Mouse (Mus musculus) urinary bladder, adult 18-20 months (tissue): ENCODE results near the gene Ttc23.

Experiments used
- DNase-seq, 2 experiments: peaks; one replicate each; pipeline ENCODE4 v3.0.0; 2022; ENCODE audit warnings: low spot score in 2 of 2, mixed read lengths in 2 of 2

Ttc23 gene

GRCm38 (mm10) chr7:67741706-67742105 is 94.5 kb downstream of the Ttc23 start:
- DNase-seq = peak in 1 of 2 experiments; percentile 32

GRCm38 (mm10) chr7:67747731-67748305 is 100.6 kb downstream of the Ttc23 start:
- no peak for DNase-seq

GRCm38 (mm10) chr7:67749441-67750239 is 102.4 kb downstream of the Ttc23 start:
- DNase-seq = no peak

GRCm38 (mm10) chr7:67754606-67755005 is 107.4 kb downstream of the Ttc23 start:
- peak in 1 of 2 experiments; percentile 49 for DNase-seq

GRCm38 (mm10) chr7:67755366-67755765 is 108.2 kb downstream of the Ttc23 start:
- DNase-seq = no peak

- no peak for DNase-seq
Measured at GRCm38 (mm10) chr7:67756636-67757035, 109.4 kb downstream of the Ttc23 start.

- DNase-seq = peak in 1 of 2 experiments; percentile 26
Measured at GRCm38 (mm10) chr7:67758506-67758857, 111.3 kb downstream of the Ttc23 start.

- DNase-seq = peak; percentile 22 to 58
Measured at GRCm38 (mm10) chr7:67758858-67759628, 111.8 kb downstream of the Ttc23 start.

GRCm38 (mm10) chr7:67759629-67759995 is 112.4 kb downstream of the Ttc23 start, which contains the start of gene Synm:
Gene Synm, minus strand, starts transcription at chr7:67759742.
- DNase-seq = peak; percentile 92 to 94

GRCm38 (mm10) chr7:67763625-67764024 is 116.4 kb downstream of the Ttc23 start:
- no peak for DNase-seq

- no peak for DNase-seq
Measured at GRCm38 (mm10) chr7:67768125-67768524, 120.9 kb downstream of the Ttc23 start.

- no peak for DNase-seq
Measured at GRCm38 (mm10) chr7:67769487-67769886, 122.3 kb downstream of the Ttc23 start.

- no peak for DNase-seq
Measured at GRCm38 (mm10) chr7:67772231-67772630, 125.0 kb downstream of the Ttc23 start.

GRCm38 (mm10) chr7:67775623-67776022 is 128.4 kb downstream of the Ttc23 start:
- no peak for DNase-seq

- no peak for DNase-seq
Measured at GRCm38 (mm10) chr7:67776636-67777305, 129.6 kb downstream of the Ttc23 start.

GRCm38 (mm10) chr7:67787861-67788260 is 140.7 kb downstream of the Ttc23 start:
- no peak for DNase-seq

- DNase-seq = peak; percentile 30 to 50
Measured at GRCm38 (mm10) chr7:67788713-67789112, 141.5 kb downstream of the Ttc23 start.

- no peak for DNase-seq
Measured at GRCm38 (mm10) chr7:67791256-67791655, 144.0 kb downstream of the Ttc23 start.

- no peak for DNase-seq
Measured at GRCm38 (mm10) chr7:67793449-67793848, 146.2 kb downstream of the Ttc23 start.

GRCm38 (mm10) chr7:67797065-67797464 is 149.9 kb downstream of the Ttc23 start:
- DNase-seq = no peak

- no peak for DNase-seq
Measured at GRCm38 (mm10) chr7:67798476-67798875, 151.3 kb downstream of the Ttc23 start.

GRCm38 (mm10) chr7:67800547-67800946 is 153.3 kb downstream of the Ttc23 start:
- DNase-seq = no peak
